Mouse (Mus musculus) CH12.LX (cell line): ENCODE measurements around the gene Vwa3b. TPM values are rescaled to one million over a fixed set of nuclear protein-coding genes. Genes with fewer than 3 reads are reported as not detected.
A peak's percentile ranks its signal among the peaks of the same experiment; 100 is the strongest.

Experiments
- DNase-seq: peaks from one replicate; pipeline ENCODE4 v3.0.0-alpha.2; 2013; ENCODE audit errors: extremely low read depth
- H3K27ac ChIP-seq: 2 replicates; pipeline ENCODE4 v1.5.1; 2012; ENCODE audit warnings: low read depth, mild to moderate bottlenecking, control low read depth, moderate library complexity; ENCODE audit not compliant: insufficient read depth
- H3K27me3 ChIP-seq: replicated peaks from 2 replicates; pipeline ENCODE3; 2012; ENCODE audit warnings: inconsistent platforms
- H3K36me3 ChIP-seq, 2 experiments: replicated peaks in 1 of 2; 2 replicates each; pipeline versions ENCODE3 to v1.6.1; 2012; ENCODE audit warnings: inconsistent platforms in 1 of 2, low read length in 1 of 2, mild to moderate bottlenecking in 1 of 2, mixed read lengths in 1 of 2, moderate library complexity in 1 of 2; ENCODE audit not compliant: control insufficient read depth in 1 of 2, insufficient read depth in 1 of 2
- H3K4me1 ChIP-seq, 2 experiments: 2 replicates each; pipeline ENCODE4 v1.6.1; 2012; ENCODE audit warnings: inconsistent platforms in 1 of 2, moderate library complexity in 1 of 2; ENCODE audit not compliant: insufficient read depth in 2 of 2, control insufficient read depth in 1 of 2
- H3K4me2 ChIP-seq: 2 replicates; pipeline ENCODE4 v1.6.1; 2012; ENCODE audit warnings: low read depth, mild to moderate bottlenecking, control low read depth; ENCODE audit not compliant: poor library complexity, insufficient read depth, severe bottlenecking
- H3K4me3 ChIP-seq, 3 experiments: fragments of 150-350 bp in 1 of 3; sonication (generic) in 1 of 3; replicated peaks in 1 of 3; 2 replicates each; pipeline versions ENCODE3 to v1.5.1; 2011 to 2012; ENCODE audit warnings: low read depth in 2 of 3, low read length in 2 of 3, mild to moderate bottlenecking in 2 of 3, moderate library complexity in 2 of 3, control low read depth in 1 of 3, improper control_type of control experiment in 1 of 3, inconsistent platforms in 1 of 3, mixed read lengths in 1 of 3; ENCODE audit not compliant: poor library complexity in 1 of 3
- H3K79me2 ChIP-seq: replicated peaks from 2 replicates; pipeline ENCODE4 v1.6.1; 2012; ENCODE audit warnings: mild to moderate bottlenecking, moderate library complexity; ENCODE audit not compliant: control insufficient read depth, poor library complexity, insufficient read depth, severe bottlenecking; ENCODE audit errors: extremely low read depth
- H3K9ac ChIP-seq: 2 replicates; pipeline ENCODE4 v1.6.1; 2012; ENCODE audit warnings: low read depth, mild to moderate bottlenecking, control low read depth, moderate library complexity; ENCODE audit not compliant: insufficient read depth
- H3K9me3 ChIP-seq: replicated peaks from 2 replicates; pipeline ENCODE3; 2012; ENCODE audit warnings: low read length, inconsistent platforms, mixed read lengths
- BHLHE40 ChIP-seq: IDR thresholded peaks from 2 replicates; pipeline ENCODE4 v1.6.1; 2011; ENCODE audit warnings: mild to moderate bottlenecking, low read depth, low read length, improper control_type of control experiment
- CHD1 ChIP-seq: IDR thresholded peaks from 2 replicates; pipeline ENCODE4 v1.6.1; 2012; ENCODE audit warnings: low read depth, low read length, improper control_type of control experiment, inconsistent platforms
- CHD2 ChIP-seq: IDR thresholded peaks from 2 replicates; pipeline ENCODE4 v1.6.1; 2011; ENCODE audit warnings: low read length, improper control_type of control experiment
- CTCF ChIP-seq, 2 experiments: IDR thresholded peaks in 1 of 2; conservative IDR thresholded peaks in 1 of 2; 2 replicates each; pipeline ENCODE4 v1.5.1; 2011 to 2012; ENCODE audit warnings: low read depth in 2 of 2, low read length in 2 of 2, improper control_type of control experiment in 1 of 2, inconsistent platforms in 1 of 2, mild to moderate bottlenecking in 1 of 2, moderate library complexity in 1 of 2
- EP300 ChIP-seq: IDR thresholded peaks from 2 replicates; pipeline ENCODE4 v1.6.1; 2011; ENCODE audit warnings: low read length, improper control_type of control experiment
- ETS1 ChIP-seq: conservative IDR thresholded peaks from 2 replicates; pipeline ENCODE4 v1.6.1; 2012; ENCODE audit warnings: low read depth, mild to moderate bottlenecking, inconsistent platforms, low read length, improper control_type of control experiment, moderate library complexity
- GABPA ChIP-seq: IDR thresholded peaks from 2 replicates; pipeline ENCODE4 v1.6.1; 2012; ENCODE audit warnings: low read depth, low read length, improper control_type of control experiment, inconsistent platforms; ENCODE audit not compliant: insufficient replicate concordance
- HCFC1 ChIP-seq: IDR thresholded peaks from 2 replicates; pipeline ENCODE4 v1.6.1; 2012; ENCODE audit warnings: low read depth, mild to moderate bottlenecking, inconsistent platforms, low read length, improper control_type of control experiment
- JUN ChIP-seq: IDR thresholded peaks from 2 replicates; pipeline ENCODE4 v1.6.1; 2011; ENCODE audit warnings: low read depth, mild to moderate bottlenecking, low read length, improper control_type of control experiment, moderate library complexity; ENCODE audit not compliant: insufficient read depth
- KAT2A ChIP-seq: IDR thresholded peaks from 2 replicates; pipeline ENCODE4 v1.6.1; 2012; ENCODE audit warnings: low read length, improper control_type of control experiment, inconsistent platforms; ENCODE audit not compliant: insufficient replicate concordance
- MAFK ChIP-seq: IDR thresholded peaks from 2 replicates; pipeline ENCODE4 v1.6.1; 2011; ENCODE audit warnings: low read length, improper control_type of control experiment; ENCODE audit not compliant: insufficient replicate concordance
- MAX ChIP-seq: IDR thresholded peaks from 2 replicates; pipeline ENCODE4 v1.6.1; 2011; ENCODE audit warnings: low read length, improper control_type of control experiment
- MAZ ChIP-seq: IDR thresholded peaks from 2 replicates; pipeline ENCODE4 v1.6.1; 2012; ENCODE audit warnings: low read depth, mild to moderate bottlenecking, inconsistent platforms, low read length, improper control_type of control experiment, moderate library complexity
- MEF2A ChIP-seq: IDR thresholded peaks from 2 replicates; pipeline ENCODE4 v1.6.1; 2014; ENCODE audit warnings: low read depth, mild to moderate bottlenecking, inconsistent platforms, low read length, improper control_type of control experiment, borderline replicate concordance
- MXI1 ChIP-seq: IDR thresholded peaks from 2 replicates; pipeline ENCODE4 v1.6.1; 2011; ENCODE audit warnings: mild to moderate bottlenecking, low read depth, low read length, improper control_type of control experiment
- MYC ChIP-seq: IDR thresholded peaks from 2 replicates; pipeline ENCODE4 v1.6.1; 2011; ENCODE audit warnings: low read depth, mild to moderate bottlenecking, improper control_type of control experiment, low read length
- NELFE ChIP-seq: IDR thresholded peaks from 2 replicates; pipeline ENCODE4 v1.6.1; 2011; ENCODE audit warnings: low read depth, low read length, improper control_type of control experiment
- NRF1 ChIP-seq: IDR thresholded peaks from 2 replicates; pipeline ENCODE4 v1.6.1; 2014; ENCODE audit warnings: low read depth, mild to moderate bottlenecking, inconsistent platforms, low read length, improper control_type of control experiment, moderate library complexity
- PAX5 ChIP-seq: IDR thresholded peaks from 2 replicates; pipeline ENCODE4 v1.6.1; 2012; ENCODE audit warnings: low read length, inconsistent platforms, mixed read lengths
- POLR2AphosphoS2 ChIP-seq: IDR thresholded peaks from 2 replicates; pipeline ENCODE4 v1.6.1; 2011; ENCODE audit warnings: low read depth, low read length, improper control_type of control experiment
- RAD21 ChIP-seq: IDR thresholded peaks from 2 replicates; pipeline ENCODE4 v1.6.1; 2011; ENCODE audit warnings: low read depth, mild to moderate bottlenecking, low read length, improper control_type of control experiment, moderate library complexity
- RCOR1 ChIP-seq: conservative IDR thresholded peaks from 2 replicates; pipeline ENCODE4 v1.6.1; 2012; ENCODE audit warnings: low read depth, mild to moderate bottlenecking, inconsistent platforms, low read length, improper control_type of control experiment
- SIN3A ChIP-seq: IDR thresholded peaks from 2 replicates; pipeline ENCODE4 v1.6.1; 2012; ENCODE audit warnings: low read length, improper control_type of control experiment, inconsistent platforms
- SMC3 ChIP-seq: IDR thresholded peaks from 2 replicates; pipeline ENCODE4 v1.6.1; 2011; ENCODE audit warnings: low read depth, low read length, improper control_type of control experiment
- TBP ChIP-seq: conservative IDR thresholded peaks from 2 replicates; pipeline ENCODE4 v1.6.1; 2011; ENCODE audit warnings: low read depth, low read length, improper control_type of control experiment
- UBTF ChIP-seq: IDR thresholded peaks from 2 replicates; pipeline ENCODE4 v1.6.1; 2012; ENCODE audit warnings: low read depth, mild to moderate bottlenecking, inconsistent platforms, low read length, improper control_type of control experiment, moderate library complexity
- USF1 ChIP-seq: IDR thresholded peaks from 2 replicates; pipeline ENCODE4 v1.6.1; 2014; ENCODE audit warnings: low read depth, mild to moderate bottlenecking, inconsistent platforms, low read length, improper control_type of control experiment
- ZC3H11A ChIP-seq: IDR thresholded peaks from 2 replicates; pipeline ENCODE4 v1.6.1; 2012; ENCODE audit warnings: low read depth, mild to moderate bottlenecking, inconsistent platforms, low read length, improper control_type of control experiment
- ZMIZ1 ChIP-seq: IDR thresholded peaks from 2 replicates; pipeline ENCODE4 v1.6.1; 2012; ENCODE audit warnings: low read depth, mild to moderate bottlenecking, inconsistent platforms, low read length, improper control_type of control experiment
- ZNF384 ChIP-seq: IDR thresholded peaks from 2 replicates; pipeline ENCODE4 v1.6.1; 2012; ENCODE audit warnings: low read depth, low read length, improper control_type of control experiment, inconsistent platforms
- dilution Hi-C: fragments of 300-500 bp; cut with MboI; formaldehyde crosslinking; loops from 2 replicates; pipeline ENCODE4 v1.14.3; 2020; ENCODE audit warnings: low sequenced_read_pairs; ENCODE audit not compliant: extremely low pct_unique_long_range_greater_than_20kb, extremely low pct_ligation_motif_present
- in situ Hi-C: fragments of 300-500 bp; cut with MboI; formaldehyde crosslinking; loops from 3 replicates; pipeline ENCODE4 v1.14.3; 2019; ENCODE audit warnings: low sequenced_read_pairs, low pct_ligation_motif_present, low pct_unique_long_range_greater_than_20kb, mixed read lengths
- polyA plus RNA-seq: library from polyadenylated mRNA; unstranded; fragments of >175 nt; gene quantifications from 2 replicates; pipeline ENCODE4 v1.2.1, GENCODE M21; 2012; ENCODE audit warnings: low read depth; ENCODE audit not compliant: insufficient read length
- total RNA-seq, 2 experiments: library from RNA; depleted of rRNA; stranded (reverse); fragments of 300-350 nt in 1 of 2; fragments of >200 nt in 1 of 2; gene quantifications; 2 replicates each; pipeline ENCODE4 v1.2.3; 2012 to 2014

Vwa3b gene
- total and polyA plus RNA-seq, 3 experiments: not detected

DNA sequence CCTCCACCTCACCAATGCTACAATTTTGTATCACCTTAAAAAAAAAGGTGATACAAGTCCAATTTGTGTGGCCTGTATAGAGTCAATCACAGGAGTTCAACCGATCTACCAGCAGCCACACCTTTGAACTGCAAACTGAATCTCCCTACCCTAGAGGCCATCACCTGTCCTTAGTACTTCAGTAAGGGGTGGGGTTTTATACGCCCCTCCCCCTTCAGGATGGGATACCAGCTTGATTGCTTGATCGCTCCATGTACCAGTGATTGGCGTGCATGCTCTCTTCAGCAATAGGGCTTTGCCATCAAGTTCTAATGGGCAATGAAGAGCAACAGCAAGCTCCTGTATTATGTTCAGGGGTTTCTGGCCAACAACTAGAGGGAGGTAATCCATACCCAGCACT is 54.0 kb downstream of the Vwa3b start:
- no peak overlapping the region for H3K9ac ChIP-seq
- no peaks in the 10 kb centered on the region for H3K36me3 ChIP-seq
- no peaks in the 10 kb centered on the region for H3K79me2 ChIP-seq
- TF ChIP-seq UBTF (no peak), SMC3 (no peak)
- TF ChIP-seq, all 38 proteins: peak for 0
- Histone ChIP-seq H3K9me3 (peaks cover 9% of the 10 kb centered on the region), H3K4me2 (no peak overlapping the region), H3K4me1 (peaks cover 12 to 33% of the 10 kb centered on the region in 2 experiments), H3K27ac (no peak overlapping the region), H3K27me3 (no peaks in the 10 kb centered on the region), H3K4me3 (no peak overlapping the region)
- no peak for DNase-seq
- in situ Hi-C loops (no loop called here), dilution Hi-C loops (no loop called here)

DNA sequence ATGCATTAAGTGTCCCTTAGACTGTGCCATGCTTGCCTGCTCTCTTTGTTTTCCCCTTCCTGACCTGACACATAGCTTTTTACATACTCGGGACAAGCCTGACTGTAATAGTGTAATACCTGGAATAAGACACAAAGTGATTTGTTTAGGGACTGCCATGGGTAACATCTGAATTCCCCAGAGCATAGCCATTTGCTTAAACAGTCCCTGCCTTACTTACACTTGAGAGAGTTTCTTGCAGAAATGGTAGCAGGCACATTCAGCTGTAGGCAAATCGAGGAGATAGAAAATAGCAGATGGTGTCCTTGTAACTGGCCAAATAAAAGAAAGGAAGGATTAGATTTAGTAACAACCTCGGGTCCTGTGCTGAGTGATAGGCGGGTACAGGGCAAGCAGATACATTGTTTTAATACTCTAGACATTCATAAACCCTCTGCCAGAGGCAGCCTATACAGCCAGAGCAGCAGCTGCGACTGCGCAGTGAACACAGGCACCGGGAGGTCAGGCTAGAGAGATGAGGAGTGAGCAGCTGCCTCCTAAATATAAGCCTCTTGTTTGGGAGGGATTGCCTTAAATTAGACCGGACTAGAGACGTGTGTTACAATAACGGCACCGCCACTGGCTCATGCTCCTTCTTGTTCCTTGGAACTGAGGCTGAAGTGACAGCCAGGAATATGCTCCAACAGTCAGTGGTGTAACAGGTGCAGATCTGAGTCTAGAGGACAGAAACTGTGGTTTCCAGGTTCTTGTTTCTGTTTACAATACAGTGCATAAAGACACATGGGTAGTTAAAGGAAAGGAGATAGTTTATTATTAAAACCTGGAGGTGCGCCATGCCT is 55.2 kb downstream of the Vwa3b start:
- H3K27me3 ChIP-seq: no peaks in the 10 kb centered on the region
- peaks cover 9% of the 10 kb centered on the region for H3K9me3 ChIP-seq
- peak; percentile 83 for DNase-seq
- H3K4me3 ChIP-seq: peak overlapping the region in 1 of 3 experiments; percentile 11
- peak overlapping the region; percentile 79 for H3K4me2 ChIP-seq
- H3K4me1 ChIP-seq: peaks cover 12 to 33% of the 10 kb centered on the region in 2 experiments
- H3K79me2 ChIP-seq: no peaks in the 10 kb centered on the region
- in situ Hi-C loops: no loop called here
- no peak overlapping the region for H3K9ac ChIP-seq
- peak overlapping the region; percentile 57 for H3K27ac ChIP-seq
- no peaks in the 10 kb centered on the region for H3K36me3 ChIP-seq
- dilution Hi-C loops: no loop called here
- TF ChIP-seq MAZ (peak; percentile 39; the same call in 1 of the 2 replicates), POLR2AphosphoS2 (no peak), ZNF384 (no peak), GABPA (no peak), PAX5 (no peak), RCOR1 (0 out of 2 replicates have a peak, but pooled peaks have one; percentile 53), SMC3 (no peak), BHLHE40 (peak; percentile 79), UBTF (no peak), SIN3A (0 out of 2 replicates have a peak, but pooled peaks have one; percentile 30), USF1 (no peak), JUN (no peak), TBP (no peak), ZMIZ1 (no peak), EP300 (peak; percentile 88), ZC3H11A (no peak), KAT2A (0 out of 2 replicates have a peak, but pooled peaks have one; percentile 40), RAD21 (no peak; the same call in 1 of the 2 replicates), HCFC1 (no peak; the same call in 1 of the 2 replicates), MYC (peak; percentile 46; the same call in 1 of the 2 replicates), NRF1 (peak; percentile 85), ETS1 (peak; percentile 85), MEF2A (peak; percentile 78), CTCF (conservative IDR thresholded peaks at IDR 0.05 in 1 of 2, IDR thresholded peaks at IDR 0.05 in 1 of 2; ENCODE audit: low read depth in 2 of 2, low read length in 2 of 2) (no peak), MAX (0 out of 2 replicates have a peak, but pooled peaks have one; percentile 32), CHD1 (peak; percentile 33; the same call in 1 of the 2 replicates), MAFK (peak; percentile 60; the same call in 1 of the 2 replicates), NELFE (no peak), CHD2 (peak; percentile 60; the same call in 1 of the 2 replicates), MXI1 (peak; percentile 1; the same call in 1 of the 2 replicates)
